ENCODE assay signal across 8 mouse cellular contexts in genomic region chr7:19562643-19563410, GRCm38 (mm10). TPM values are rescaled to one million over a fixed set of nuclear protein-coding genes. Genes with fewer than 3 reads are reported as not detected.
DNase-seq lines count a peak whose midpoint lies in the region; ATAC-seq and TF ChIP-seq lines count a peak whose summit lies in the region.

Gene Ppp1r37 (minus strand): TSS chr7:19563076.

- no peaks in the 10 kb centered on the region for H3K27me3 ChIP-seq in forebrain, postnatal 0 days (ENCODE audit: insufficient read depth, low read length)
- no peaks in the 10 kb centered on the region for H3K27me3 ChIP-seq in hindbrain, embryonic 12.5 days
- H3K27me3 ChIP-seq in midbrain, embryonic 14.5 days (ENCODE audit: control insufficient read depth, insufficient read depth, low read length) = no peaks in the 10 kb centered on the region

- peak within 1 kb of the TSS; percentile 99 for H3K27ac ChIP-seq in forebrain, postnatal 0 days (ENCODE audit: low read depth, low read length)
- H3K27ac ChIP-seq in hindbrain, embryonic 12.5 days = peak within 1 kb of the TSS; percentile 95
- H3K27ac ChIP-seq in midbrain, embryonic 14.5 days (replicated peaks; ENCODE audit: low read depth, low read length) = peak within 1 kb of the TSS; percentile 94

- ATAC-seq in forebrain, postnatal 0 days = peak; percentile 33
- peak; percentile 35; the same call in 1 of the 2 replicates for ATAC-seq in hindbrain, embryonic 12.5 days (ENCODE audit: low FRiP score)
- ATAC-seq in midbrain, embryonic 14.5 days (ENCODE audit: low FRiP score, low TSS enrichment) = peak; percentile 38; the same call in 1 of the 2 replicates

- no peak for DNase-seq in left cerebral cortex, adult 18-20 months (ENCODE audit: low spot score in 2 of 2)
- no peak for DNase-seq in left cerebral cortex, adult 9 months (ENCODE audit: low spot score in 2 of 2)
- DNase-seq in adrenal gland, postnatal 25 days = no peak
- peak; percentile 58 for DNase-seq in forebrain, postnatal 0 days
- DNase-seq in left cerebral cortex, postnatal 25 days (ENCODE audit: low spot score in 2 of 2) = no peak
- DNase-seq in midbrain, embryonic 14.5 days = peak; percentile 73
- DNase-seq in frontal cortex, postnatal 25 days (ENCODE audit: low spot score in 2 of 2) = no peak

- 2% methylated on average over 19 of the region's 19 CpGs for WGBS in forebrain, postnatal 0 days
- 3% methylated on average over 19 of the region's 19 CpGs for WGBS in hindbrain, embryonic 12.5 days
- WGBS in midbrain, embryonic 14.5 days = 2% methylated on average over 19 of the region's 19 CpGs

- H3K4me3 ChIP-seq in forebrain, postnatal 0 days (ENCODE audit: low read depth, low read length) = peak within 1 kb of the TSS; percentile 76
- peak within 1 kb of the TSS; percentile 98 for H3K4me3 ChIP-seq in hindbrain, embryonic 12.5 days
- H3K4me3 ChIP-seq in midbrain, embryonic 14.5 days (replicated peaks; ENCODE audit: low read depth, low read length) = peak within 1 kb of the TSS; percentile 97

- H3K36me3 ChIP-seq in forebrain, postnatal 0 days (ENCODE audit: insufficient read depth) = peaks cover 17% of the 10 kb centered on the region
- peaks cover 19% of the 10 kb centered on the region for H3K36me3 ChIP-seq in hindbrain, embryonic 12.5 days
- peaks cover 24% of the 10 kb centered on the region for H3K36me3 ChIP-seq in midbrain, embryonic 14.5 days (ENCODE audit: control insufficient read depth, insufficient read depth, low read length)

- H3K9me3 ChIP-seq in forebrain, postnatal 0 days (ENCODE audit: low read length) = no peaks in the 10 kb centered on the region
- H3K9me3 ChIP-seq in hindbrain, embryonic 12.5 days (replicated peaks) = no peaks in the 10 kb centered on the region; the same call in 1 of the 2 replicates
- H3K9me3 ChIP-seq in midbrain, embryonic 14.5 days (ENCODE audit: control insufficient read depth, low read length) = no peaks in the 10 kb centered on the region

- peaks cover 26% of the 10 kb centered on the region; the same call in 1 of the 2 replicates for H3K4me1 ChIP-seq in forebrain, postnatal 0 days (ENCODE audit: insufficient read depth)
- peaks cover 43% of the 10 kb centered on the region for H3K4me1 ChIP-seq in hindbrain, embryonic 12.5 days
- peaks cover 42% of the 10 kb centered on the region for H3K4me1 ChIP-seq in midbrain, embryonic 14.5 days (ENCODE audit: control insufficient read depth, insufficient read depth, low read length)

- H3K4me2 ChIP-seq in forebrain, postnatal 0 days (ENCODE audit: low read depth) = peak within 1 kb of the TSS; percentile 91
- peak within 1 kb of the TSS; percentile 99 for H3K4me2 ChIP-seq in hindbrain, embryonic 12.5 days (replicated peaks)
- H3K4me2 ChIP-seq in midbrain, embryonic 14.5 days (ENCODE audit: low read length) = peak within 1 kb of the TSS; percentile 96

- no peak for TF ChIP-seq CTCF in forebrain, postnatal 0 days (IDR thresholded peaks at IDR 0.05; ENCODE audit: low read depth)

- H3K9ac ChIP-seq in forebrain, postnatal 0 days = peak within 1 kb of the TSS; percentile 97
- H3K9ac ChIP-seq in hindbrain, embryonic 12.5 days = peak within 1 kb of the TSS; percentile 96
- H3K9ac ChIP-seq in midbrain, embryonic 14.5 days (replicated peaks; ENCODE audit: low read length) = peak within 1 kb of the TSS; percentile 94

- intact Hi-C loops in left cerebral cortex, postnatal 25 days (cut with DNase I) = loop anchor here (5.0 kb wide), 1 partner anchor 106 kb away; the partner anchor contains the start of gene Mark4

RNA-seq across cellular contexts. Expression of gene Ppp1r37, which starts in this region (rescaled TPM):
- 100 to 1,000 TPM; 139 to 147 TPM for total RNA-seq in left cerebral cortex, adult 18-20 months (2021)
- total RNA-seq in adrenal gland, postnatal 25 days (2021) = 74.4 and 81.6 TPM in 2 replicates
- 86.4 and 87.8 TPM in 2 replicates for total RNA-seq in forebrain, postnatal 0 days (2014; rRNA removed)
- polyA plus RNA-seq in forebrain, postnatal 0 days (2015; fragmentation: Nextera tagmentation; extraction: Ambion mirVana) = 23.4 and 27.2 TPM in 2 replicates
- 41.7 and 43.8 TPM in 2 replicates for polyA plus RNA-seq in hindbrain, embryonic 12.5 days (2016; fragmentation: Nextera tagmentation; extraction: Ambion mirVana)
- total RNA-seq in left cerebral cortex, postnatal 25 days (2021) = 100 to 1,000 TPM; 122 TPM
- 9.5 and 31.7 TPM in 2 replicates for polyA plus RNA-seq in midbrain, embryonic 14.5 days (2014; fragmentation: Nextera tagmentation; extraction: Ambion mirVana)

Comparison
In these comparisons a context has a peak if more than half of its experiments do, and no peak if none do; other contexts are left out.
1. DNase-seq: peak in forebrain, postnatal 0 days (single experiment) and midbrain, embryonic 14.5 days (single experiment); none in left cerebral cortex, adult 18-20 months (0 of 2), left cerebral cortex, adult 9 months (0 of 2), adrenal gland, postnatal 25 days (single experiment), left cerebral cortex, postnatal 25 days (0 of 2) and frontal cortex, postnatal 25 days (0 of 2).
2. Peak in every context shown above with its lines, with median percentiles within 50 percentile points of each other: ATAC-seq, H3K27ac ChIP-seq, H3K4me2 ChIP-seq, H3K4me3 ChIP-seq and H3K9ac ChIP-seq.